Mouse (Mus musculus): ENCODE measurements around the gene Ranbp3. TPM values are rescaled to one million over a fixed set of nuclear protein-coding genes. Genes with fewer than 3 reads are reported as not detected.

Gene Ranbp3
- polyA plus RNA-seq (2015; fragmentation: Illumina TruSeq; extraction: RNeasy Lipid Tissue Mini Kit (QIAGEN cat#74804); ENCODE audit: insufficient read depth, low read depth, low replicate concordance), result 21.7 TPM

GRCm38 (mm10) chr17:56672941-56673646, at the start of gene Ranbp3:
Ranbp3 (plus strand) TSS chr17:56673294.

GRCm38 (mm10) chr17:56626754-56627470, 46.2 kb upstream of the Ranbp3 start, which contains the start of gene Lonp1:
Lonp1 (minus strand) TSS chr17:56626887.

GRCm38 (mm10) chr17:56627530-56628277, 45.4 kb upstream of the Ranbp3 start, which contains the start of gene Catsperd:
Catsperd (plus strand) TSS chr17:56628143.

GRCm38 (mm10) chr17:56717363-56718058, 44.4 kb downstream of the Ranbp3 start, which contains the start of the genes Ndufa11 and Vmac:
Ndufa11 (plus strand) TSS chr17:56717767.
Vmac (minus strand) TSS chr17:56718022.

GRCm38 (mm10) chr17:56757416-56758123, 84.5 kb downstream of the Ranbp3 start, which contains the start of gene Nrtn:
Nrtn (minus strand) TSS chr17:56757530.

Other genes with a start within 250 kb of the Ranbp3 start
- 11.7 TPM for gene Ptprs, start 196.8 kb upstream of the Ranbp3 start, polyA plus RNA-seq (2015; fragmentation: Illumina TruSeq; extraction: RNeasy Lipid Tissue Mini Kit (QIAGEN cat#74804); ENCODE audit: insufficient read depth, low read depth, low replicate concordance)
- not detected for gene Znrf4, start 160.9 kb upstream of the Ranbp3 start, polyA plus RNA-seq (2015; fragmentation: Illumina TruSeq; extraction: RNeasy Lipid Tissue Mini Kit (QIAGEN cat#74804); ENCODE audit: insufficient read depth, low read depth, low replicate concordance)
- 1.6 TPM for gene Gm20219, start 118.9 kb upstream of the Ranbp3 start, polyA plus RNA-seq (2015; fragmentation: Illumina TruSeq; extraction: RNeasy Lipid Tissue Mini Kit (QIAGEN cat#74804); ENCODE audit: insufficient read depth, low read depth, low replicate concordance)
- gene Safb2, start 88.7 kb upstream of the Ranbp3 start, polyA plus RNA-seq (2015; fragmentation: Illumina TruSeq; extraction: RNeasy Lipid Tissue Mini Kit (QIAGEN cat#74804); ENCODE audit: insufficient read depth, low read depth, low replicate concordance), result 77.0 TPM
- 55.8 TPM for gene Safb, start 88.5 kb upstream of the Ranbp3 start, polyA plus RNA-seq (2015; fragmentation: Illumina TruSeq; extraction: RNeasy Lipid Tissue Mini Kit (QIAGEN cat#74804); ENCODE audit: insufficient read depth, low read depth, low replicate concordance)
- 41.6 TPM for gene 2410015M20Rik, start 63.5 kb upstream of the Ranbp3 start, polyA plus RNA-seq (2015; fragmentation: Illumina TruSeq; extraction: RNeasy Lipid Tissue Mini Kit (QIAGEN cat#74804); ENCODE audit: insufficient read depth, low read depth, low replicate concordance)
- 608 TPM for gene Rpl36, start 59.9 kb upstream of the Ranbp3 start, polyA plus RNA-seq (2015; fragmentation: Illumina TruSeq; extraction: RNeasy Lipid Tissue Mini Kit (QIAGEN cat#74804); ENCODE audit: insufficient read depth, low read depth, low replicate concordance)
- gene Lonp1, start 46.4 kb upstream of the Ranbp3 start, polyA plus RNA-seq (2015; fragmentation: Illumina TruSeq; extraction: RNeasy Lipid Tissue Mini Kit (QIAGEN cat#74804); ENCODE audit: insufficient read depth, low read depth, low replicate concordance), result 10.3 TPM
- 1.2 TPM for gene Catsperd, start 45.2 kb upstream of the Ranbp3 start, polyA plus RNA-seq (2015; fragmentation: Illumina TruSeq; extraction: RNeasy Lipid Tissue Mini Kit (QIAGEN cat#74804); ENCODE audit: insufficient read depth, low read depth, low replicate concordance)
- gene Ndufa11, start 44.5 kb downstream of the Ranbp3 start, polyA plus RNA-seq (2015; fragmentation: Illumina TruSeq; extraction: RNeasy Lipid Tissue Mini Kit (QIAGEN cat#74804); ENCODE audit: insufficient read depth, low read depth, low replicate concordance), result 59.4 TPM
- gene Vmac, start 44.7 kb downstream of the Ranbp3 start, polyA plus RNA-seq (2015; fragmentation: Illumina TruSeq; extraction: RNeasy Lipid Tissue Mini Kit (QIAGEN cat#74804); ENCODE audit: insufficient read depth, low read depth, low replicate concordance), result 9.3 TPM
- gene Nrtn, start 84.2 kb downstream of the Ranbp3 start, polyA plus RNA-seq (2015; fragmentation: Illumina TruSeq; extraction: RNeasy Lipid Tissue Mini Kit (QIAGEN cat#74804); ENCODE audit: insufficient read depth, low read depth, low replicate concordance), result 3.2 TPM
- 13.9 TPM for gene Dus3l, start 91.5 kb downstream of the Ranbp3 start, polyA plus RNA-seq (2015; fragmentation: Illumina TruSeq; extraction: RNeasy Lipid Tissue Mini Kit (QIAGEN cat#74804); ENCODE audit: insufficient read depth, low read depth, low replicate concordance)
- gene Prr22, start 97.0 kb downstream of the Ranbp3 start, polyA plus RNA-seq (2015; fragmentation: Illumina TruSeq; extraction: RNeasy Lipid Tissue Mini Kit (QIAGEN cat#74804); ENCODE audit: insufficient read depth, low read depth, low replicate concordance), result not detected
- gene Rfx2, start 157.7 kb downstream of the Ranbp3 start, polyA plus RNA-seq (2015; fragmentation: Illumina TruSeq; extraction: RNeasy Lipid Tissue Mini Kit (QIAGEN cat#74804); ENCODE audit: insufficient read depth, low read depth, low replicate concordance), result 2.0 TPM
- gene Acsbg2, start 201.2 kb downstream of the Ranbp3 start, polyA plus RNA-seq (2015; fragmentation: Illumina TruSeq; extraction: RNeasy Lipid Tissue Mini Kit (QIAGEN cat#74804); ENCODE audit: insufficient read depth, low read depth, low replicate concordance), result not detected
- gene 1700061G19Rik, start 202.2 kb downstream of the Ranbp3 start, polyA plus RNA-seq (2015; fragmentation: Illumina TruSeq; extraction: RNeasy Lipid Tissue Mini Kit (QIAGEN cat#74804); ENCODE audit: insufficient read depth, low read depth, low replicate concordance), result not detected